Mouse (Mus musculus): Measurements from ENCODE around the gene Nr1d1. TPM values are rescaled to one million over a fixed set of nuclear protein-coding genes. Genes with fewer than 3 reads are reported as not detected.

Gene Nr1d1
- polyA plus RNA-seq, 1 experiment: 27.7 TPM

DNA sequence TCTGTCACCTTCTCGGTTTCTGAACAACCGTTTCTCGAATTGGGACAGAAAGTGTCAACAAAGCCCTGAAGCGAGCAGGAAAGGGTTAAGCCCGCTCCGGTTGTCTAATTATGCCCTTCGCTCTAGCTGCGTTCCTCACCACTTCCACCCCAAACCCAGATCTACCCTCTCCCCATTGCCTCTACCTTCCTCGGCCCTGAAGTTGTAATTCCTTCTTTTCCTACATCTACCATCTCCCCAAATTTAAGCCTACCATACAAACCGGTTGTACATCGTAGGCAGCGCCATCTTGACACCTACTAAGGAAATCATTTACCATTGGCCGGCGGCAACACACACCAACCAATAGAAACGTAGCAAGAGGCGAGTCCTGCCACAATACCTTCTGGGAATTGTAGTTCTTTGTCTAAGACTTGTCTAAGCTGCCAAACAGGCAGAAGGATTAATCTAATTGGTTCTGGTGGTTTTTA lies 46.0 kb downstream of the Nr1d1 start, which contains the start of gene Med24:
TSS of gene Med24 (minus strand) at position 317 of the 470 bp plus-strand sequence.
- WGBS: 0% methylated on average over 16 of the region's 16 CpGs
- TF ChIP-seq POLR2A (IDR thresholded peaks at IDR 0.05; ENCODE audit: low read depth, low read length) (no peak), CTCF (IDR thresholded peaks at IDR 0.05; ENCODE audit: extremely low read depth, insufficient read depth, insufficient read length, insufficient replicate concordance) (no peak)
- Histone ChIP-seq H3K27ac (ENCODE audit: insufficient read depth, low read length) (no peak within 1 kb of the TSS), H3K4me3 (ENCODE audit: extremely low read depth, insufficient read depth, insufficient read length) (peak within 1 kb of the TSS; percentile 66), H3K27me3 (ENCODE audit: control insufficient read depth, insufficient read depth, low read length) (no peaks in the 10 kb centered on the region), H3K4me1 (ENCODE audit: control insufficient read depth, insufficient read depth, insufficient read length) (peaks cover 4% of the 10 kb centered on the region; the same call in 1 of the 2 replicates), H3K36me3 (ENCODE audit: control insufficient read depth, insufficient read depth, low read length) (peaks cover 2% of the 10 kb centered on the region)
- DNase-seq (ENCODE audit: low read depth in 1 of 2, low spot score in 2 of 2): peak; percentile 83 to 85

DNA sequence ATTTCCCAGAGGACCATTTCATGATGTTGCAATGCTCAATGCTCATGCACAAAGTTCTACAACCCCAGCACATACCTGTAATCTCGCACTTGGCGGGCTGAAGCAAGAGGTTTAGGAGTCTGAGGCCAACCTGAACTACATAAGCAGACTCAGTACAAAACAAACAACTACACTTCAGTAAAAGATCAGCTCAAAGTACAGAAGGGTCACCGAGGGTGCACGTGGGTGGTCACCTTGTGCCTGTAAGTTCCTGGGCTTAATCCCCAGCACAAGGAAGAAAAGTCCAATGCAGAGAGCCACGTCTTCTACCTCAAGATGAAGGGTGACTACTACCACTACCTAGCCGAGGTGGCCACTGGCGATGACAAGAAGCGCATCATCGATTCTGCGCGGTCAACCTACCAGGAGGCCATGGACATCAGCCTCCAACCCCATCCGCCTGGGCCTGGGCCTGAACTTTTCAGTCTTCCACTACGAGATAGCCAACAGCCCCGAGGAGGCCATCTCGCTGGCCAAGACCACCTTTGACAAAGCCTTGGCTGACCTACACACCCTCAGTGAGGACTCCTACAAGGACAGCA lies 49.1 kb downstream of the Nr1d1 start:
- no peaks in the 10 kb centered on the region for H3K27me3 ChIP-seq (ENCODE audit: control insufficient read depth, insufficient read depth, low read length)
- H3K4me1 ChIP-seq (ENCODE audit: control insufficient read depth, insufficient read depth, insufficient read length): peaks cover 4% of the 10 kb centered on the region; the same call in 1 of the 2 replicates
- no peak for TF ChIP-seq CTCF (IDR thresholded peaks at IDR 0.05; ENCODE audit: extremely low read depth, insufficient read depth, insufficient read length, insufficient replicate concordance)
- no peak for TF ChIP-seq POLR2A (IDR thresholded peaks at IDR 0.05; ENCODE audit: low read depth, low read length)
- whole genome bisulfite sequencing: 94% methylated on average over 15 of the region's 15 CpGs
- peaks cover 3% of the 10 kb centered on the region for H3K36me3 ChIP-seq (ENCODE audit: control insufficient read depth, insufficient read depth, low read length)
- no peak overlapping the region for H3K4me3 ChIP-seq (ENCODE audit: extremely low read depth, insufficient read depth, insufficient read length)
- H3K27ac ChIP-seq (ENCODE audit: insufficient read depth, low read length): no peak overlapping the region
- DNase-seq (ENCODE audit: low read depth in 1 of 2, low spot score in 2 of 2): no peak

- H3K36me3 ChIP-seq (ENCODE audit: control insufficient read depth, insufficient read depth, low read length): peaks cover 3% of the 10 kb centered on the region
- no peaks in the 10 kb centered on the region for H3K27me3 ChIP-seq (ENCODE audit: control insufficient read depth, insufficient read depth, low read length)
- WGBS: 86% methylated on average over 7 of the region's 7 CpGs
- H3K27ac ChIP-seq (ENCODE audit: insufficient read depth, low read length): no peak overlapping the region
- H3K4me3 ChIP-seq (ENCODE audit: extremely low read depth, insufficient read depth, insufficient read length): no peak overlapping the region
- no peak for DNase-seq (ENCODE audit: low read depth in 1 of 2, low spot score in 2 of 2)
- TF ChIP-seq CTCF (IDR thresholded peaks at IDR 0.05; ENCODE audit: extremely low read depth, insufficient read depth, insufficient read length, insufficient replicate concordance) (no peak), POLR2A (IDR thresholded peaks at IDR 0.05; ENCODE audit: low read depth, low read length) (no peak)
- H3K4me1 ChIP-seq (ENCODE audit: control insufficient read depth, insufficient read depth, insufficient read length): no peaks in the 10 kb centered on the region
Measured at GRCm38 (mm10) chr11:98723098-98723497, 52.0 kb downstream of the Nr1d1 start.

- 86% methylated on average over 24 of the region's 24 CpGs for WGBS
- H3K27ac ChIP-seq (ENCODE audit: insufficient read depth, low read length): no peak overlapping the region
Measured at GRCm38 (mm10) chr11:98721458-98722226, 53.5 kb downstream of the Nr1d1 start.

DNA sequence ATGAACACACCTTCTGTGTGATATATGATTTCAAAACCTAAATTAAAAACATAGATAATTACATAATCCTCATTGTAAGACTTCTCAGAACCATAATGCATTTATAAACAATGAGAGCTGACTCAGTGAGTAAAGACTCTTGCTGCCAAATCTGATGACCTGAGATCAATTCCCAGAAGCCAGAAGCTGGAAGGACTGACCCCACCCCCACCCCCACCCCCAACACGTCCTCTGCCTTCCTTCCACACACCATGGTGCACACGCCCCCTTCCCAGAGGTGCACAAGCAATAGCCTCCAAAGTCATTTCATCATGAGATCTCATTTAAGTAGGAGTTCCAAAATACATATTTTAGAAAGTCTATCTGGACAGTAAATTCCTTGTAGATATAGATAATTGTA lies 54.4 kb downstream of the Nr1d1 start:
- Histone ChIP-seq H3K36me3 (ENCODE audit: control insufficient read depth, insufficient read depth, low read length) (peaks cover 12% of the 10 kb centered on the region), H3K4me1 (ENCODE audit: control insufficient read depth, insufficient read depth, insufficient read length) (no peaks in the 10 kb centered on the region), H3K4me3 (ENCODE audit: extremely low read depth, insufficient read depth, insufficient read length) (no peak overlapping the region), H3K27ac (ENCODE audit: insufficient read depth, low read length) (no peak overlapping the region), H3K27me3 (ENCODE audit: control insufficient read depth, insufficient read depth, low read length) (no peaks in the 10 kb centered on the region)
- TF ChIP-seq CTCF (IDR thresholded peaks at IDR 0.05; ENCODE audit: extremely low read depth, insufficient read depth, insufficient read length, insufficient replicate concordance) (no peak), POLR2A (IDR thresholded peaks at IDR 0.05; ENCODE audit: low read depth, low read length) (no peak)
- WGBS: 93% methylated on average over 2 of the region's 2 CpGs
- DNase-seq (ENCODE audit: low read depth in 1 of 2, low spot score in 2 of 2): no peak

More at GRCm38 (mm10) chr11:98721458-98722226, 53.5 kb downstream of the Nr1d1 start:
- Histone ChIP-seq H3K36me3 (ENCODE audit: control insufficient read depth, insufficient read depth, low read length) (peaks cover 9% of the 10 kb centered on the region), H3K4me3 (ENCODE audit: extremely low read depth, insufficient read depth, insufficient read length) (no peak overlapping the region), H3K4me1 (ENCODE audit: control insufficient read depth, insufficient read depth, insufficient read length) (no peaks in the 10 kb centered on the region), H3K27me3 (ENCODE audit: control insufficient read depth, insufficient read depth, low read length) (no peaks in the 10 kb centered on the region)
- DNase-seq (ENCODE audit: low read depth in 1 of 2, low spot score in 2 of 2): no peak
- TF ChIP-seq CTCF (IDR thresholded peaks at IDR 0.05; ENCODE audit: extremely low read depth, insufficient read depth, insufficient read length, insufficient replicate concordance) (no peak), POLR2A (IDR thresholded peaks at IDR 0.05; ENCODE audit: low read depth, low read length) (no peak)

Other genes with a start within 250 kb of the Nr1d1 start
- gene Ikzf3, start 229.3 kb downstream of the Nr1d1 start, polyA plus RNA-seq (2012; rRNA removed): 104 and 113 TPM in 2 replicates
- 1.2 TPM in 2 replicates for gene Zpbp2, start 224.2 kb downstream of the Nr1d1 start, polyA plus RNA-seq (2012; rRNA removed)
- gene Ormdl3, start 188.0 kb downstream of the Nr1d1 start, polyA plus RNA-seq (2012; rRNA removed): 37.4 and 42.9 TPM in 2 replicates
- not detected in 2 replicates for gene Lrrc3c, start 177.0 kb downstream of the Nr1d1 start, polyA plus RNA-seq (2012; rRNA removed)
- not detected in 2 replicates for gene Gm12355, start 149.7 kb downstream of the Nr1d1 start, polyA plus RNA-seq (2012; rRNA removed)
- not detected in 2 replicates for gene Gsdma3, start 149.0 kb downstream of the Nr1d1 start, polyA plus RNA-seq (2012; rRNA removed)
- gene Gsdma2, start 128.6 kb downstream of the Nr1d1 start, polyA plus RNA-seq (2012; rRNA removed): not detected in 2 replicates
- gene Gsdma, start 111.0 kb downstream of the Nr1d1 start, polyA plus RNA-seq (2012; rRNA removed): not detected in 2 replicates
- 83.1 and 107 TPM in 2 replicates for gene Psmd3, start 92.8 kb downstream of the Nr1d1 start, polyA plus RNA-seq (2012; rRNA removed)
- gene Csf3, start 74.1 kb downstream of the Nr1d1 start, polyA plus RNA-seq (2012; rRNA removed): 0.07 and 0.27 TPM in 2 replicates
- 53.6 and 69.1 TPM in 2 replicates for gene Med24, start 45.9 kb downstream of the Nr1d1 start, polyA plus RNA-seq (2012; rRNA removed)
- 19.8 and 20.7 TPM in 2 replicates for gene Thra, start 34.7 kb downstream of the Nr1d1 start, polyA plus RNA-seq (2012; rRNA removed)
- gene Msl1, start 20.2 kb upstream of the Nr1d1 start, polyA plus RNA-seq (2012; rRNA removed): 23.3 and 41.2 TPM in 2 replicates
- 30.2 and 32.6 TPM in 2 replicates for gene Casc3, start 29.6 kb upstream of the Nr1d1 start, polyA plus RNA-seq (2012; rRNA removed)
- gene Rapgefl1, start 61.5 kb upstream of the Nr1d1 start, polyA plus RNA-seq (2012; rRNA removed): 1.9 and 3.3 TPM in 2 replicates
- gene Wipf2, start 88.3 kb upstream of the Nr1d1 start, polyA plus RNA-seq (2012; rRNA removed): 8.0 and 10.1 TPM in 2 replicates
- gene Cdc6, start 132.5 kb upstream of the Nr1d1 start, polyA plus RNA-seq (2012; rRNA removed): 1.6 and 2.0 TPM in 2 replicates
- gene Rara, start 152.5 kb upstream of the Nr1d1 start, polyA plus RNA-seq (2012; rRNA removed): 37.0 and 48.8 TPM in 2 replicates
- 0.56 and 0.67 TPM in 2 replicates for gene Gjd3, start 207.7 kb upstream of the Nr1d1 start, polyA plus RNA-seq (2012; rRNA removed)
- 5.4 and 5.9 TPM in 2 replicates for gene Top2a, start 248.9 kb upstream of the Nr1d1 start, polyA plus RNA-seq (2012; rRNA removed)

All from spleen, adult 2 months (tissue).